Comparison of ENCODE assay signal across 9 mouse cellular contexts in the genomic region with DNA sequence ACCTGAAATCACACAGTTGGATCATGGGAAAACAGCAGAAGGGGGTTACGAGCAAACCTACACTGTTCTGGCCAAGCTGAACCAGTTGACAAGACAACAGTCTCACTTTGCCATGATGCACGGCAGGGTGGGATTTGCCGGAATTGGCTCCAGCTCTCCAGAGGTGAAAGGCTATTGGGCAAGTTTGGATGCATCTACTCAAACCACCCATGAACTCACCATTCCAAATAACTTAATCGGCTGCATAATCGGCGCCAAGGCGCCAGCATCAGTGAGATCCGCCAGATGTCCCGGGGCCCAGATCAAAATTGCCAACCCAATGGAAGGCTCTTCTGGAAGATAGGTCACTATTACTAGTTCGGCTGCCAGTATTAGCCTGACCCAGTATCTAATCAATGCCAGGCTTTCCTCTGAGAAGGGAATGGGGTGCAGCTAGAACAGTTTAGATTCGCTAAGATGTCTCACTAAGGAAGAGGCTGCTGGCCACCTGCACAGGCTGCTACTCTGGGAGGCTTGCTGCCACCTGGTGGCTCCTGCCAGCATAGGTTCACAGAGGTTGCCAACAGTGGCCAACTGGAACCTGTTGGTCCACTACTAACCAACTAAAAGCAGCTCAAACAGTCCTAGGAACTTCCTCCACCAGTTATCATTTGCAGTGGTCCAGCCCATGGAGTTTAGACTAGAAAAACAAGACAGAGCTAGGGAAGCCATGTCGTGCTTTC. TPM values are rescaled to one million over a fixed set of nuclear protein-coding genes. Genes with fewer than 3 reads are reported as not detected.
DNase-seq lines count a peak whose midpoint lies in the region; ATAC-seq and TF ChIP-seq lines count a peak whose summit lies in the region.
"Had no signal": no experiment of that assay in that cellular context is flagged by ENCODE, and none has a peak within 500 bp of the region (broad histone marks: within the 10 kb centered on the region; RNA-seq: fewer than 3 reads in every experiment).

No protein-coding gene starts in this region.

- no peak for TF ChIP-seq POLR2A in small intestine, adult 2 months (IDR thresholded peaks at IDR 0.05; ENCODE audit: low read depth, low read length)

- no peak overlapping the region for H3K27ac ChIP-seq in forebrain, embryonic 14.5 days (ENCODE audit: low read depth, low read length)
- H3K27ac ChIP-seq in forebrain, embryonic 13.5 days: no peak overlapping the region
- no peak overlapping the region for H3K27ac ChIP-seq in layer of hippocampus, adult 2 months
- no peak overlapping the region for H3K27ac ChIP-seq in small intestine, adult 2 months (ENCODE audit: insufficient read depth, low read depth, low read length)
- H3K27ac ChIP-seq: limb, embryonic 15.5 days had no signal

- H3K4me2 ChIP-seq in forebrain, embryonic 14.5 days (ENCODE audit: low read length): no peak overlapping the region
- no peak overlapping the region for H3K4me2 ChIP-seq in forebrain, embryonic 13.5 days
- H3K4me2 ChIP-seq: limb, embryonic 15.5 days had no signal

- H3K4me1 ChIP-seq in forebrain, embryonic 14.5 days (ENCODE audit: control insufficient read depth, insufficient read depth, low read length): no peaks in the 10 kb centered on the region
- H3K4me1 ChIP-seq in forebrain, embryonic 13.5 days: no peaks in the 10 kb centered on the region
- H3K4me1 ChIP-seq in small intestine, adult 2 months (ENCODE audit: control insufficient read depth, insufficient read depth, insufficient read length, low read length): no peaks in the 10 kb centered on the region
- H3K4me1 ChIP-seq: limb, embryonic 15.5 days had no signal

- TF ChIP-seq CTCF in layer of hippocampus, adult 2 months (conservative IDR thresholded peaks at IDR 0.05): peak; percentile 87
- peak; percentile 80 for TF ChIP-seq CTCF in small intestine, adult 2 months (IDR thresholded peaks at IDR 0.05; ENCODE audit: extremely low read depth, insufficient read length, insufficient replicate concordance, low read depth, low read length)

- peak; percentile 62 for DNase-seq in forebrain, embryonic 14.5 days (ENCODE audit: low spot score)
- peak; percentile 36 for DNase-seq in WW6 (ENCODE audit: low read depth, low spot score)
- DNase-seq in cerebellum, postnatal 14 days: peak; percentile 91 to 92
- peak; percentile 45 to 67 for DNase-seq in layer of hippocampus, adult 2 months (ENCODE audit: low spot score in 2 of 2)
- DNase-seq in lung, postnatal 14 days: peak; percentile 84

- no peaks in the 10 kb centered on the region for H3K9me3 ChIP-seq in forebrain, embryonic 14.5 days (replicated peaks; ENCODE audit: control insufficient read depth, low read length)
- H3K9me3 ChIP-seq in forebrain, embryonic 13.5 days (replicated peaks): no peaks in the 10 kb centered on the region
- H3K9me3 ChIP-seq: limb, embryonic 15.5 days had no signal

- H3K9ac ChIP-seq in forebrain, embryonic 14.5 days (ENCODE audit: low read length): no peak overlapping the region
- H3K9ac ChIP-seq in forebrain, embryonic 13.5 days: no peak overlapping the region
- H3K9ac ChIP-seq: limb, embryonic 15.5 days had no signal

- no peak for ATAC-seq in forebrain, embryonic 14.5 days
- ATAC-seq in forebrain, embryonic 13.5 days: no peak
- ATAC-seq in granulocyte monocyte progenitor cell, adult 5-6 weeks (replicated peaks; ENCODE audit: poor library complexity, severe bottlenecking): peak; percentile 88

- H3K27me3 ChIP-seq in forebrain, embryonic 14.5 days (replicated peaks; ENCODE audit: control insufficient read depth, insufficient read depth, low read length): no peaks in the 10 kb centered on the region
- H3K27me3 ChIP-seq in forebrain, embryonic 13.5 days: no peaks in the 10 kb centered on the region
- no peaks in the 10 kb centered on the region for H3K27me3 ChIP-seq in small intestine, adult 2 months (ENCODE audit: control insufficient read depth, insufficient read depth, low read length)
- H3K27me3 ChIP-seq: limb, embryonic 15.5 days had no signal

- WGBS in forebrain, embryonic 14.5 days: 79% methylated on average over 12 of the region's 12 CpGs
- WGBS in forebrain, embryonic 13.5 days: 75% methylated on average over 12 of the region's 12 CpGs
- WGBS in small intestine, adult 2 months: 75% methylated on average over 12 of the region's 12 CpGs

- H3K36me3 ChIP-seq in forebrain, embryonic 14.5 days (ENCODE audit: control insufficient read depth, insufficient read depth, low read length): no peaks in the 10 kb centered on the region
- H3K36me3 ChIP-seq in forebrain, embryonic 13.5 days (ENCODE audit: poor library complexity, severe bottlenecking): no peaks in the 10 kb centered on the region
- H3K36me3 ChIP-seq in small intestine, adult 2 months (ENCODE audit: control insufficient read depth, insufficient read depth, low read length): no peaks in the 10 kb centered on the region
- H3K36me3 ChIP-seq: limb, embryonic 15.5 days had no signal

- no peak overlapping the region for H3K4me3 ChIP-seq in forebrain, embryonic 14.5 days (ENCODE audit: low read depth, low read length)
- H3K4me3 ChIP-seq in forebrain, embryonic 13.5 days: no peak overlapping the region
- H3K4me3 ChIP-seq in layer of hippocampus, adult 2 months: peak overlapping the region; percentile 6; the same call in 1 of the 2 replicates
- H3K4me3 ChIP-seq in small intestine, adult 2 months (ENCODE audit: low read depth, low read length): no peak overlapping the region
- H3K4me3 ChIP-seq: limb, embryonic 15.5 days had no signal

RNA-seq across cellular contexts. Expression of a gene that starts 19.9 kb away (rescaled TPM):
- 1.2 and 2.2 TPM in 2 replicates for polyA plus RNA-seq in forebrain, embryonic 14.5 days (2014; fragmentation: Nextera tagmentation; extraction: Ambion mirVana)
- 1.2 and 1.8 TPM in 2 replicates for polyA plus RNA-seq in forebrain, embryonic 13.5 days (2015; fragmentation: Nextera tagmentation; extraction: Ambion mirVana)
- total RNA-seq in granulocyte monocyte progenitor cell, adult 5-6 weeks (2014; fragmentation: Nextera tagmentation): 14.3 and 15.7 TPM in 2 replicates
- total RNA-seq in granulocyte monocyte progenitor cell, adult 5-6 weeks (2017): 17.4 and 23.2 TPM in 2 replicates
- total RNA-seq in layer of hippocampus, adult 2 months (2021): 1 to 10 TPM; 2.5 to 2.9 TPM
- polyA plus RNA-seq in small intestine, adult 2 months (2012; rRNA removed): 0.85 and 1.9 TPM in 2 replicates

Comparison
In these comparisons a context has a peak if more than half of its experiments do, and no peak if none do; other contexts are left out.
1. DNase-seq: peak in every context shown above with its lines; median percentile 92 in cerebellum, postnatal 14 days; 84 in lung, postnatal 14 days; 62 in forebrain, embryonic 14.5 days; 56 in layer of hippocampus, adult 2 months; 36 in WW6.